Mouse (Mus musculus) B cell, adult 67 days (primary cell): Measurements from ENCODE around the gene Vmn1r25. TPM values are rescaled to one million over a fixed set of nuclear protein-coding genes. Genes with fewer than 3 reads are reported as not detected.

ENCODE experiments used
- total RNA-seq, 2 experiments: library from RNA; stranded (reverse); gene quantifications; 4 replicates each; pipeline ENCODE4 v1.2.4; 2023

Vmn1r25 gene
- total RNA-seq, result not detected

DNA sequence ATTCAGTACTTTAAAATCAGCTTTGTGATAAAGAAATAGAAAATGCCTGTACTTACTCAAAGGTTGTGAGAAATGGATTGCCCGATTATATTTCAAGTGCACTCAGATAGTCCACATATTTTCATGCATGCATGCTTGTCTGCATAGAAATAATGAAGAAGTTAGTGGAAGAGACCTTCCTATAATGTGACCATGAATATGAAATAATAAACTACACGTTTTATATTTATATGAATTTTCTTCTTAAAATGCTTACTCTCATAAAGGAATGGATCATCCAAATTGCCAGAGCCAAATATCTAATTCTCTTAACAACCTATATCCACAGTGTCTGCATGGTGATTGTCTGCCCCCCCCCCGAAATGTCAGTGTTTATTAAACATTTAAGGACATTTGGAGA, at the start of gene Vmn1r25:
Gene Vmn1r25, minus strand, starts transcription at position 101 of the 400 bp plus-strand sequence.

DNA sequence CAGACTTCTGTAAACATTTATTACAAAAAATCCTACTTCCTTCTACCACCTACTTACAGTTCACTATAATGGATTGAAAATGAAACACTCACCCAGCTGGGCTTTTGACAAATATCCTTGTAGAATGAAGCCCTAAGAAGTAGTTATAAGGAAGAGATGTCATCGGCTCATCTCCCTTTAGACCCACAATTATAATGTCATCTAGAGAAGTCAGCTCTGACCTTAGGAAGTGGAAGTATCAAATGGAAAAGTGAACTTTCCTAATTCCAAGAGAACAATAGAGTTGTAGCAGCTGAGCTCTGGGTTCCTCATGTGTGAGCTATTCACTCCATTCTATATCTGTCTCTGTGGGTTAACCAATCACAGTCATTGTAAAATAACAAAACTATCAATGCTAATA, 34.4 kb upstream of the Vmn1r25 start, which contains the start of gene Vmn1r26:
Gene Vmn1r26, minus strand, starts transcription at position 101 of the 400 bp plus-strand sequence.

DNA sequence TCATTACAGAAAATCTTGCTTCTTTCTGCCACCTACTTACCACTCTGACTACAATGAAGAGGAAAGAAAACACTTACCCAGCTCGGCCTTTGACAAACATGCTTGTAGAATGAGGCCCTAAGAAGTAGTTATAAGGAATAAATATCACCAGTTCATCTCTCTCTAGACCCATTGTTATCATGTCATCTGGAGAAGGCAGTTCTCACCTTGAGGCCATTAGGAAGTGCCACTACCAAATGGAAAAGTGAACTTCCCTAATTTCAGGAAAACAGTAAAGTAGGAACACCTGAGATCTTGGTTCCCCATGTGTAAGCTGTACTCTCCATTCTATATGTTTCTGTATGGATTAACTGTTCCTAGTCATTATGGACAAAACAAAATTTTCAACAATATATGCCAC, 19.2 kb downstream of the Vmn1r25 start, which contains the start of gene Vmn1r24:
Gene Vmn1r24, minus strand, starts transcription at position 101 of the 400 bp plus-strand sequence.

Other genes starting within 250 kb of the Vmn1r25 start
- 10 to 100 TPM; 15.2 to 19.6 TPM for gene Vopp1, start 155.7 kb downstream of the Vmn1r25 start, total RNA-seq
- not detected for gene Vmn1r21, start 130.5 kb downstream of the Vmn1r25 start, total RNA-seq
- not detected for gene Vmn1r22, start 72.8 kb downstream of the Vmn1r25 start, total RNA-seq
- gene Vmn1r23, start 54.0 kb downstream of the Vmn1r25 start, total RNA-seq, result not detected
- not detected for gene Vmn1r24, start 19.3 kb downstream of the Vmn1r25 start, total RNA-seq
- gene Vmn1r26, start 34.3 kb upstream of the Vmn1r25 start, total RNA-seq, result not detected
- gene Vmn1r27, start 238.0 kb upstream of the Vmn1r25 start, total RNA-seq, result not detected